Comparison of ENCODE assay signal across 8 mouse cellular contexts in genomic region chr1:51290634-51291033, GRCm38 (mm10). TPM values are rescaled to one million over a fixed set of nuclear protein-coding genes. Genes with fewer than 3 reads are reported as not detected.
DNase-seq lines count a peak whose midpoint lies in the region; ATAC-seq lines count a peak whose summit lies in the region.

No protein-coding gene starts in this region.

- H3K9me3 ChIP-seq in heart, embryonic 14.5 days (ENCODE audit: control insufficient read depth, low read length), result no peaks in the 10 kb centered on the region
- no peaks in the 10 kb centered on the region for H3K9me3 ChIP-seq in limb, embryonic 13.5 days
- H3K9me3 ChIP-seq in stomach, embryonic 14.5 days (ENCODE audit: control insufficient read depth, low read depth, low read length), result no peaks in the 10 kb centered on the region

- ATAC-seq in heart, embryonic 14.5 days (ENCODE audit: insufficient number of reproducible peaks, insufficient read depth, low FRiP score, low read depth), result no peak
- ATAC-seq in limb, embryonic 13.5 days (ENCODE audit: low FRiP score, low read depth), result no peak
- no peak for ATAC-seq in stomach, embryonic 14.5 days (ENCODE audit: insufficient number of reproducible peaks, insufficient read depth, low FRiP score, low read depth)
- ATAC-seq in frontal cortex, adult (ENCODE audit: low TSS enrichment), result no peak

- no peaks in the 10 kb centered on the region for H3K27me3 ChIP-seq in heart, embryonic 14.5 days (ENCODE audit: control insufficient read depth, insufficient read depth, low read length)
- no peaks in the 10 kb centered on the region for H3K27me3 ChIP-seq in limb, embryonic 13.5 days
- no peaks in the 10 kb centered on the region for H3K27me3 ChIP-seq in stomach, embryonic 14.5 days (ENCODE audit: control insufficient read depth, insufficient read depth, low read length)

- peak overlapping the region; percentile 56 to 65 for H3K4me3 ChIP-seq in heart, embryonic 14.5 days (ENCODE audit: control insufficient read depth in 1 of 2, insufficient read depth in 1 of 2, low read depth in 1 of 2, low read length in 2 of 2)
- peak overlapping the region; percentile 28 for H3K4me3 ChIP-seq in limb, embryonic 13.5 days
- peak overlapping the region; percentile 35 for H3K4me3 ChIP-seq in stomach, embryonic 14.5 days (ENCODE audit: low read depth, low read length)

- peak overlapping the region; percentile 99 for H3K27ac ChIP-seq in heart, embryonic 14.5 days (replicated peaks in 1 of 2; ENCODE audit: control insufficient read depth in 1 of 2, insufficient read depth in 1 of 2, low read depth in 2 of 2, low read length in 2 of 2)
- H3K27ac ChIP-seq in limb, embryonic 13.5 days, result no peak overlapping the region
- peak overlapping the region; percentile 98 for H3K27ac ChIP-seq in stomach, embryonic 14.5 days (ENCODE audit: low read length)

- peak; percentile 18 for DNase-seq in gastrocnemius, adult 18-20 months (ENCODE audit: low spot score)
- no peak for DNase-seq in gastrocnemius, postnatal 36 days
- peak; percentile 56 for DNase-seq in adrenal gland, postnatal 10 days
- no peak for DNase-seq in right cerebral cortex, adult 2 months (ENCODE audit: low spot score in 2 of 2)

- WGBS in heart, embryonic 14.5 days, result 16% methylated on average over 4 of the region's 4 CpGs
- WGBS in limb, embryonic 13.5 days, result 61% methylated on average over 4 of the region's 4 CpGs
- 40% methylated on average over 4 of the region's 4 CpGs for WGBS in stomach, embryonic 14.5 days

- intact Hi-C loops in gastrocnemius, postnatal 36 days (cut with DNase I), result no loop called here

- peaks cover 7 to 22% of the 10 kb centered on the region in 2 experiments for H3K4me1 ChIP-seq in heart, embryonic 14.5 days (ENCODE audit: control insufficient read depth in 2 of 2, insufficient read depth in 2 of 2, low read length in 2 of 2)
- peaks cover 26% of the 10 kb centered on the region for H3K4me1 ChIP-seq in limb, embryonic 13.5 days
- H3K4me1 ChIP-seq in stomach, embryonic 14.5 days (ENCODE audit: control insufficient read depth, insufficient read depth, low read length), result peaks cover 13% of the 10 kb centered on the region; the same call in 1 of the 2 replicates

- H3K36me3 ChIP-seq in heart, embryonic 14.5 days (ENCODE audit: control insufficient read depth, insufficient read depth, low read length), result peaks cover 10% of the 10 kb centered on the region; the same call in 1 of the 2 replicates
- no peaks in the 10 kb centered on the region for H3K36me3 ChIP-seq in limb, embryonic 13.5 days
- H3K36me3 ChIP-seq in stomach, embryonic 14.5 days (ENCODE audit: control insufficient read depth, insufficient read depth, low read length), result no peaks in the 10 kb centered on the region

- H3K9ac ChIP-seq in heart, embryonic 14.5 days (ENCODE audit: low read length), result peak overlapping the region; percentile 94
- H3K9ac ChIP-seq in limb, embryonic 13.5 days, result peak overlapping the region; percentile 25; the same call in 1 of the 2 replicates
- peak overlapping the region; percentile 40 for H3K9ac ChIP-seq in stomach, embryonic 14.5 days (replicated peaks; ENCODE audit: low read depth, low read length)

- H3K4me2 ChIP-seq in heart, embryonic 14.5 days (ENCODE audit: low read length), result peak overlapping the region; percentile 80
- peak overlapping the region; percentile 56 for H3K4me2 ChIP-seq in limb, embryonic 13.5 days (replicated peaks)
- peak overlapping the region; percentile 62 for H3K4me2 ChIP-seq in stomach, embryonic 14.5 days (replicated peaks; ENCODE audit: low read depth, low read length)

RNA-seq across cellular contexts. Expression of gene Cavin2, which starts 1.7 kb away (rescaled TPM):
- total RNA-seq in gastrocnemius, adult 18-20 months (2021), result 10 to 100 TPM; 22.3 to 34.1 TPM
- 10 to 100 TPM; 34.7 to 35.9 TPM for total RNA-seq in gastrocnemius, postnatal 36 days (2021)
- total RNA-seq in adrenal gland, postnatal 10 days (2021), result 100 to 1,000 TPM; 134 TPM
- polyA plus RNA-seq in heart, embryonic 14.5 days (2014; fragmentation: Nextera tagmentation; extraction: Ambion mirVana), result 216 and 221 TPM in 2 replicates
- polyA plus RNA-seq in limb, embryonic 13.5 days (2015; fragmentation: Nextera tagmentation; extraction: Ambion mirVana), result 26.8 TPM in 2 replicates
- 88.5 and 94.3 TPM in 2 replicates for polyA plus RNA-seq in stomach, embryonic 14.5 days (2014; fragmentation: Nextera tagmentation; extraction: Ambion mirVana)

Comparison
In these comparisons a context has a peak if more than half of its experiments do, and no peak if none do; other contexts are left out.
1. DNase-seq: peak in gastrocnemius, adult 18-20 months (single experiment) and adrenal gland, postnatal 10 days (single experiment); none in gastrocnemius, postnatal 36 days (0 of 2) and right cerebral cortex, adult 2 months (0 of 2).
2. H3K9ac ChIP-seq: peak in every context shown above with its lines; median percentile 94 in heart, embryonic 14.5 days; 40 in stomach, embryonic 14.5 days; 25 in limb, embryonic 13.5 days.
3. Peak in every context shown above with its lines, with median percentiles within 50 percentile points of each other: H3K4me2 ChIP-seq and H3K4me3 ChIP-seq.